ENCODE assay signal across 7 mouse cellular contexts in the genomic region with DNA sequence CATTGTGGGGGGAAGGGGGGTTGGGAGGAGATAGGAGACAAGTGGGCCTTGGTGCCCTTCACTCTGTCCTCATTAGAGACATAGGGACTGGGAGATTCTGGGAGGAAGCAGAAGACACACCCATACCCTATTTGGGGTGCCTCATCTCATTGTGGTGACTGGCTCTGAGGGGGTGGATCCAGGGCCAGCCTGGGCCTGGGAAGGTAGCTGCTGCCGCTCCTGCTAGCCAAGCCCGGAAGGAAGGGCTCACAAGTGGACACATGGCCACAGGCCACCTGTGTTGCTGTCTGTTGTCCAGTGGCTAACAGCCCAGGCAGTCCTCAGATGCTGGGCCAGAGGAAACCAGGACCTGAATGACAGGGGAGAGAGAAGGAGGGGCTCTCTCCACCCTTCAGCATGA. TPM values are rescaled to one million over a fixed set of nuclear protein-coding genes. Genes with fewer than 3 reads are reported as not detected.
A peak's percentile ranks its signal among the peaks of the same experiment; 100 is the strongest.
DNase-seq lines count a peak whose midpoint lies in the region; ATAC-seq lines count a peak whose summit lies in the region.

No protein-coding gene starts in this region.

- no peak overlapping the region for H3K9ac ChIP-seq in intestine, embryonic 15.5 days
- H3K9ac ChIP-seq in stomach, embryonic 15.5 days, result no peak overlapping the region; the same call in 1 of the 2 replicates

- H3K27ac ChIP-seq in intestine, embryonic 15.5 days, result peak overlapping the region; percentile 91
- H3K27ac ChIP-seq in stomach, embryonic 15.5 days, result peak overlapping the region; percentile 93

- H3K4me3 ChIP-seq in intestine, embryonic 15.5 days (replicated peaks), result peak overlapping the region; percentile 17; the same call in 1 of the 2 replicates
- H3K4me3 ChIP-seq in stomach, embryonic 15.5 days (replicated peaks), result peak overlapping the region; percentile 9; the same call in 1 of the 2 replicates

- WGBS in intestine, embryonic 15.5 days, result 40% methylated on average over 2 of the region's 2 CpGs
- 35% methylated on average over 2 of the region's 2 CpGs for WGBS in stomach, embryonic 15.5 days

- DNase-seq in 3T3-L1 (ENCODE audit: low read depth, low spot score), result peak; percentile 74
- DNase-seq in CD4-positive, CD25-positive, alpha-beta regulatory T cell, adult 2 months (ENCODE audit: low read depth, low spot score), result peak; percentile 42
- DNase-seq in gastrocnemius, adult 8-10 months (ENCODE audit: low spot score in 2 of 2), result peak; percentile 46 to 68
- no peak for DNase-seq in cerebellum, postnatal 4 days (ENCODE audit: low spot score in 2 of 2)
- no peak for DNase-seq in layer of hippocampus, postnatal 14 days (ENCODE audit: low spot score in 2 of 2)

- 0 out of 2 replicates have a peak, but pooled peaks cover 3% of the 10 kb centered on the region for H3K36me3 ChIP-seq in intestine, embryonic 15.5 days
- no peaks in the 10 kb centered on the region for H3K36me3 ChIP-seq in stomach, embryonic 15.5 days

- no peaks in the 10 kb centered on the region for H3K9me3 ChIP-seq in intestine, embryonic 15.5 days
- H3K9me3 ChIP-seq in stomach, embryonic 15.5 days, result no peaks in the 10 kb centered on the region

- H3K27me3 ChIP-seq in intestine, embryonic 15.5 days (replicated peaks), result no peaks in the 10 kb centered on the region
- no peaks in the 10 kb centered on the region for H3K27me3 ChIP-seq in stomach, embryonic 15.5 days (replicated peaks)

- no peak for ATAC-seq in intestine, embryonic 15.5 days
- ATAC-seq in stomach, embryonic 15.5 days (ENCODE audit: insufficient read depth, low FRiP score, low read depth), result no peak

- H3K4me2 ChIP-seq in intestine, embryonic 15.5 days (replicated peaks), result peak overlapping the region; percentile 52
- H3K4me2 ChIP-seq in stomach, embryonic 15.5 days, result peak overlapping the region; percentile 43

- peaks cover 48% of the 10 kb centered on the region for H3K4me1 ChIP-seq in intestine, embryonic 15.5 days (replicated peaks)
- peaks cover 46% of the 10 kb centered on the region for H3K4me1 ChIP-seq in stomach, embryonic 15.5 days

RNA-seq across cellular contexts. Expression of a gene that starts 2.9 kb away (rescaled TPM):
- 100 to 1,000 TPM; 240 to 437 (median 328) TPM for total RNA-seq in gastrocnemius, adult 8-10 months (2022)
- polyA plus RNA-seq in intestine, embryonic 15.5 days (2015; fragmentation: Nextera tagmentation; extraction: Ambion mirVana), result 8.8 and 11.8 TPM in 2 replicates
- polyA plus RNA-seq in stomach, embryonic 15.5 days (2015; fragmentation: Nextera tagmentation; extraction: Ambion mirVana), result 12.3 and 14.2 TPM in 2 replicates
- total RNA-seq in layer of hippocampus, postnatal 14 days (2021), result 1 to 10 TPM; 4.5 to 4.9 TPM

RNA-seq across cellular contexts. Expression of a gene that starts 10.0 kb away (rescaled TPM):
- 10 to 100 TPM; 14.0 to 20.8 (median 18.7) TPM for total RNA-seq in gastrocnemius, adult 8-10 months (2022)
- 58.7 and 67.6 TPM in 2 replicates for polyA plus RNA-seq in intestine, embryonic 15.5 days (2015; fragmentation: Nextera tagmentation; extraction: Ambion mirVana)
- 79.4 and 82.1 TPM in 2 replicates for polyA plus RNA-seq in stomach, embryonic 15.5 days (2015; fragmentation: Nextera tagmentation; extraction: Ambion mirVana)
- total RNA-seq in layer of hippocampus, postnatal 14 days (2021), result 10 to 100 TPM; 15.5 to 17.5 TPM

RNA-seq across cellular contexts. Expression of a gene that starts 11.2 kb away (rescaled TPM):
- total RNA-seq in gastrocnemius, adult 8-10 months (2022), result 10 to 100 TPM in 2 of 4 experiments, 1 to 10 TPM in 2; 9.5 to 12.8 (median 10.2) TPM
- 131 and 133 TPM in 2 replicates for polyA plus RNA-seq in intestine, embryonic 15.5 days (2015; fragmentation: Nextera tagmentation; extraction: Ambion mirVana)
- 133 and 140 TPM in 2 replicates for polyA plus RNA-seq in stomach, embryonic 15.5 days (2015; fragmentation: Nextera tagmentation; extraction: Ambion mirVana)
- 10 to 100 TPM; 33.2 to 35.7 TPM for total RNA-seq in layer of hippocampus, postnatal 14 days (2021)

RNA-seq across cellular contexts. Expression of a gene that starts 38.2 kb away (rescaled TPM):
- 10 to 100 TPM in 1 of 4 experiments, 1 to 10 TPM in 3; 6.0 to 10.8 (median 6.3) TPM for total RNA-seq in gastrocnemius, adult 8-10 months (2022)
- 24.4 and 28.7 TPM in 2 replicates for polyA plus RNA-seq in intestine, embryonic 15.5 days (2015; fragmentation: Nextera tagmentation; extraction: Ambion mirVana)
- 27.1 and 31.6 TPM in 2 replicates for polyA plus RNA-seq in stomach, embryonic 15.5 days (2015; fragmentation: Nextera tagmentation; extraction: Ambion mirVana)
- 10 to 100 TPM; 37.3 to 41.2 TPM for total RNA-seq in layer of hippocampus, postnatal 14 days (2021)

RNA-seq across cellular contexts. Expression of a gene that starts 46.8 kb away (rescaled TPM):
- under 1 TPM; 0.19 to 0.34 (median 0.28) TPM for total RNA-seq in gastrocnemius, adult 8-10 months (2022)
- 0.05 and 0.11 TPM in 2 replicates for polyA plus RNA-seq in intestine, embryonic 15.5 days (2015; fragmentation: Nextera tagmentation; extraction: Ambion mirVana)
- 0.14 TPM in 2 replicates for polyA plus RNA-seq in stomach, embryonic 15.5 days (2015; fragmentation: Nextera tagmentation; extraction: Ambion mirVana)
- 10 to 100 TPM; 33.0 to 41.2 TPM for total RNA-seq in layer of hippocampus, postnatal 14 days (2021)

Comparison
In these comparisons a context has a peak if more than half of its experiments do, and no peak if none do; other contexts are left out.
1. DNase-seq: peak in 3T3-L1 (single experiment), CD4-positive, CD25-positive, alpha-beta regulatory T cell, adult 2 months (single experiment) and gastrocnemius, adult 8-10 months (2 of 2); none in cerebellum, postnatal 4 days (0 of 2) and layer of hippocampus, postnatal 14 days (0 of 2).
2. RNA of a gene that starts 2.9 kb away (total RNA-seq): 240 to 437 TPM in gastrocnemius, adult 8-10 months; 4.5 to 4.9 TPM in layer of hippocampus, postnatal 14 days; every median in the first group is over 10 times any median in the second.